Mouse (Mus musculus) large intestine, adult 2 months (tissue): ENCODE measurements around the gene Apip. TPM values are rescaled to one million over a fixed set of nuclear protein-coding genes. Genes with fewer than 3 reads are reported as not detected.

Source experiments
- DNase-seq: peaks from one replicate; pipeline ENCODE4 v3.0.0-alpha.2; 2012; ENCODE audit warnings: low read depth, low spot score
- WGBS: fragments of 180-500 bp; shearing (Covaris S2); methylation state at CpG from one replicate; pipeline ENCODE4 v1.1.7; 2018; 5-methylcytosine and 5-hydroxymethylcytosine counted together
- polyA plus RNA-seq: library from polyadenylated mRNA; depleted of rRNA; stranded (reverse); fragments of >200 nt; gene quantifications from 2 replicates; pipeline ENCODE4 v1.2.3, GENCODE M21; 2012; rRNA removed

Apip gene
- polyA plus RNA-seq, 1 experiment = 7.2 TPM

DNA sequence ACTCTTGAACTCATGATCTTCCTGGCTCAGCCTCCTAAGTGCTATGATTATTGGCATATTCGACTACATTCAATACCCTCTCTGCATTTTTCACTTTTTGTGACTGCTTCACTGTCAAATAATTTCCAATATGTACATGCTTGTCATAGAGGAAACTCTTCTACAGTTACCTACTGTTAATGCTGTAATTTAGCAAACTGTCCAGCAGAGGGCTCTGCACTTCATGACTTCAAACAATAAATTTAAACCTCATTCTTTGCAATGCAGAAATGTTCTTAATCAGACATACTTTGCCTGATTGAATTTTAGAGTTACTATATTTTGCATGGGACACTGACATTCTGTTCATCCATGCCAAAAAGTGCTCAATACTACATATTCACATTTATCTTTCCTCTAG, 13.0 kb downstream of the Apip start:
- 2% methylated on average over 1 of the region's 1 CpGs for WGBS
- no peak for DNase-seq

DNA sequence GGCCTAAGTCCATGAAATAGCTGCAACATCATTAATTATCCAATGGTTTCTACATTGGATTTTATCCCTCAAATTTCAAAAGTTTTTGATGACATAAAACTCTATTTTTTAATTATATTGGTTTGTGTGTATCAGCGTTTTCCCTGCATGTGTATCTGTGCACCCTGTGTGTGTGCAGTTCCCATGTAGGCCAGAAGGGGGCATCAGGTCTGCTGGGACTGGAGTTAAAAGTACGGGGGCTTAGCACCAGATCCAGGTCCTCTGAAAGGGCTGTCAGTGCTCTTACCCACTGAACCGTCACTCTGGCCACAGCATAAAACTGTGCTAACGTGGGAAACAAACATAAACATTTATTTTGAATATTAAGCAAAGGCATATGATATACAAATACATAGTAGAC, 14.6 kb downstream of the Apip start:
- WGBS = 97% methylated on average over 4 of the region's 4 CpGs
- DNase-seq = no peak

DNA sequence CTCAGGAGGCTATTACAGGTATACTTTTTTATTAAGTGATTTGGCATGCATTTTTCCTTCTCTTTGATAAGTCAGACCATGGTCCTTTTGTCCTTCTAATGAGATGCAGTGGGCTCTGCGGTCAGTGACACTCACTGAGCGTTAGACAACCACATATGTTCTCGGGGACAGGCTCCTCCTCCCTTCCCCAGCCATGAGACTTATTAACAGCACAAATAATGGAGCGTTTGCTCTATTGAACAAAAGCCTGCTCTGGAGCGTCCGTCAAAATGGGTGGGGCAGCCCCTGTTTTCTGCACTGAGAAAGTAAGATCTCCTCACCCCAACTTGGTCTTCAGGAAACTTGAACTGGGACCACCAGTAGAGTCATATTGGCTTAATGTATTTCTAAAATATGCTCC, 16.0 kb downstream of the Apip start:
- 91% methylated on average over 6 of the region's 6 CpGs for WGBS
- DNase-seq = no peak

DNA sequence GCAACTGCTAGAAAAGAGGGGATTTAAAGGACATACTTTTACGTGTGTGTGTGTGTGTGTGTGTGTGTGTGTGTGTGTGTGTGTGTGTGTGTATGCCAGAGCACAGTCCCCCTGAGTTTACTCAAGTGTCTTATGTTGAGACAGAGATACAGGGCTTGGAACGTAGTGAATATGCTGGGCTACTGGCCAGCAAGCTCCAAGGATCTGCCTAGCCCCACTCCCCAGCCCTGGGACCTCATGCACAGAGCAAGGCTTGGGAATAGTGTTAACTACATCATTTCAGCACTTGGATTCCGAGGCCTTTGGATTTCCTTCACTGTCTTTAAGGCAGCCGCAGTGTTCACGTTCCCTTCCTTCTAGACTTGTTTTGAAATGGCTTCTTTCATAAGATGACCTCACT, 29.1 kb downstream of the Apip start:
- WGBS = 67% methylated on average over 5 of the region's 5 CpGs
- DNase-seq = no peak

DNA sequence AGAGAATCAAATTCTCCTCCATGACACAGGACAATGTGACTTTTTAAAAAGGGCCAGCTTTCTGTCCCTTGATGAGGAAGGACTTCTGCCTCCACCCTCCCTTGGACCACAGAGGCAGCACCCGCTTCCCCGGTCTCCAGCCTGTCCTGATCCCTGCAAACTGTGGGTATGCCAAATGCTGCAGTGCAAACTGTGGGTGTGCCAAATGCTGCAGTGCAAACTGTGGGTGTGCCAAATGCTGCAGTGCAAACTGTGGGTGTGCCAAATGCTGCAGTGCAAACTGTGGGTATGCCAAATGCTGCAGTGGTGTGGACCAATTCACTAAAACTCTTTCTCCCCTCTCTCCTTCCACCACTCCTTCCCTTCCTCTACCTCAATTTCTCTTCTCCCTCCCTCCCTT, 32.7 kb downstream of the Apip start:
- no peak for DNase-seq
- 47% methylated on average over 2 of the region's 2 CpGs for WGBS

DNA sequence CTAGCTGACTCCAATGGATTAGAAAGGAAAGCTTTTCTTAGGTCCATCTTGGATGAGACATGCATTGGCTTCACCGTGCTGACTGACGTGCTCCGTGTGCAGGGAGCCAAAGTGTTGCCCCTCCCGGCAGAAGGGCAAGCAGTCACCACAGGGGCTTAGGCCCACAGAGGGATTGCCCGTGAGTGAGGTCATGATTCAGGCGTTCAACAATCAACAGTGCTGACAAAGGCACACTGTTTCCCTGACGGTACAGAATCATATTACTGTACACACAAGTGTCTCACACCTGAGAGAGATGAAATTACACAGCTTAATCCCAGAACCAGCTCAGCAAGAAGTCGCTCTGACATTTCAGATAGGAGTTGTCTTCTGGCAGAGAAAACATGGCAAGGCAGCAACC, 38.2 kb downstream of the Apip start:
- no peak for DNase-seq
- 52% methylated on average over 8 of the region's 8 CpGs for WGBS

DNA sequence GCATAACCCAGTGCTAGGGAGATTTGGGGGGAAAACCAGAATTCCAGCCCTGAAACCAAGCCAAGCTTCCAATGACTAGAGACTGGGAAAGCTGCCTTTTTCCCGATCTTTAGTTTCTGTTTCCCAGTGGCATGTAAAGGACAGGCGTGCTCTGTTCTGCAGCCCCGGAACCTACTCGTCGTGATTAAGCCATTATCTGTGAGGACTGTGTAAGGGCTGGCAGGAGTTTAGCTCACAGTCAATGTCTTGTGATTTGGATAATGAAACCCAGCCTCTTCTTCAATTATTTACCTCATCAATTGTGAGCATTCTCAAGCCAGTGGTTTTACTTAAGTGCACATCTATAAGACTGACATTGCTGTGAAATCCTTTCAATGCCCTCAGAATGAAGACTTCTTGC, 43.7 kb downstream of the Apip start:
- no peak for DNase-seq
- WGBS = 49% methylated on average over 5 of the region's 5 CpGs

DNA sequence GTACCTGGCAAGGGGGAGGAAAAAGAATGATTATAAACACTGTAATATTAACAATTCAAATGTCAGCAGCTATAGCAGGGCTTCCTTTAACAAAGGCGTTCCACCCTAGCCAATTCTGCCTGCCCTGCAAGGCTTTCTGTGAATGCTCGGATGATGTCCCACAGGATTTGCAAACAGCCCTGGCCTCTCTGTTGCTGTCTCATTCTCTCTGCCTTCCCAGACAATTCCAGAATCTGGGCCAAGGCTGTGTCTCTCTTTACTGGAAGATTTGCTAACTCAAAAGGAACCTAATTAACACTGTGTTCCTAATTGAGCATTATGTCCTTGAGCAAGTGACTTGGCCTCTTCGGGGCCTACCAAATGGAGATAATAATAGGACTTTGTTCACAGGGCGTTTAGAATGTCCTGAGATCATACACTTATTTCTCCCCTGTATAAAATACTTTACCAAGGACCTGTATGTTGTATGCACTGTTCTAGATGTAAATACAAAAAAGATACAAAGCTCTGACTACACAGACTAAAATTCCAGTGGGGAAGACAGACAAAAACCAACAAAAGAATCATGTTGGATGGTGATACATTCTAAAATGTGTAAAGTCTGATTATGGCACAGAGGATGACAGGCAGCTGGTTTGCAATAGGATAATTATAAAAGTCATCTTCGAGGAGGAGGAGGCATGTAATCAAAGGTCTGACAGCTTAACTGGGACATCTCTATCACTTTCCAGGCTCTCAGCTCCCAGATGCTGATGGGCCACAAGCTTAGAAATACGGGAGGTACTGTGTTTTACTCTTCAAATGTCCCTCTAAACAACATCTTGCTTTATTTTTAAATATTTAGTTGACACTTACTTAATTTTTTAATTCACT, 45.1 kb downstream of the Apip start:
- WGBS = 56% methylated on average over 6 of the region's 6 CpGs
- no peak for DNase-seq

DNA sequence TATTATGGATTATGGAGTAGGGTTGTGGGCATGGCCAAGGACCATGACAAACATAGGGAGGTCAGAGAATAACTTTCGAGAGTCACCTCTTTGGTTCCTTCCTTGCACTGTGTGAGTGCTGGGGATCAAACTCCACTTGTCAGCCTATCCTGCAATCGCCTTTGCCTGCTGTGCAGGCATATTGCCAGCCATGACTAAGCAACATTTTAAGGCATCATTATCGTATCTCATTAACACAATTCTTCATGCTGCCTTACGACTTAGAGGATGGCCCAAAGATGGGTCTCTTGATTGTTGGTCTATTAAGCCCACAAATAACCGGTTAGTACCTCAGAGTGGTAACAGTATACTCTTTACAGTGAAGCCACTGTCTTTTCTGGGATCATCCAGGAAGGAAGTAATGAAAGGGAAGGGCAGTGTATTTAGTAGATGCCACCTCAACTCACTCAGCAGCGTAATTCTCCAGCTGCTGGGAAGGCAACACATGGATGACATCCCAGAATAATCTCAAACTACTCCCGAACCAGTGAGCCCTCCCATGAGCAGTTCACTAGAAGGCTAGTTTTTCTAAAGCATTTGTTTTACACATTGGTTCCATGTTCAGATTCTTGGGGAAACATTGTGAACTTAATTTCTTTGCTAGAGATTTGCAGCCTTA, 45.9 kb downstream of the Apip start:
- 30% methylated on average over 7 of the region's 7 CpGs for WGBS
- peak; percentile 62 for DNase-seq

DNA sequence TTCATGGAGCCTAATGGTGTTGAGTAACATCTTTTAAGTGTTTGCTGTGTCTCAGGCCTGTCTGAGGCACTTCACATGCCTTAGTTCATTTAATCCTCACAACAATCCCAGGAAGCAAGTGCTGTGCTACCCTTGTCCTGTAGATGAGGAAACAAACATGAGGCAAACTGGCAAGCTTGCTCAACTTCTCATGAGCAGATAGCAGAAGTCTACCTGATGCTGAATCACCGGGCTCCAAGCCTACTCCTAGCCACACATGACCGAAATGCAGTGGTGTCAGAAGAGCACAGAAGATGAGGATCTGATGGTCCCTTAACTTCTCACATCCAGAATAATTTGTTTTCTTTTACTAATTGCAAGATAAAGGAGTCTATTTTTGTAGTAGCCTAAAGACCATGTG, 56.2 kb downstream of the Apip start:
- no peak for DNase-seq
- 90% methylated on average over 2 of the region's 2 CpGs for WGBS

DNA sequence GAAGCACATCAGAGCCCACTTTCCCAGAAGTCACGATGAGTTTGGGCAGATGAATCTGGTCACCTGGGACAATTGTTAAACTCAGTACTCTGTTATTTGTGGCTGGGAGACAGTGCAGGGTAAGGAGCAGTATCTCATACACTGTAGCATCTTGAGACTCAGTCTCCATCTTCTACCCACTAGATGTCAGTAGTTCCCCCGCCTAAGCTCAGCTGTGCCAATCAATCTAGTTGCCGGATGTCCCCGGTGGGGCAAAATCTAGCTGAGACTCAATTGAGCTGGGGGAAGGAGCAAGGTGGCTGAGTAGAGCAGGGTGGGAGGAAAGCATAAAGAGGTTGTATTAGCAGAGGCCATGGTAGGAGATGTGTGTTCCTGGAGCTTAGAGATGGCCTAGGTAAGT, 57.7 kb downstream of the Apip start:
- WGBS = 22% methylated on average over 4 of the region's 4 CpGs
- no peak for DNase-seq

DNA sequence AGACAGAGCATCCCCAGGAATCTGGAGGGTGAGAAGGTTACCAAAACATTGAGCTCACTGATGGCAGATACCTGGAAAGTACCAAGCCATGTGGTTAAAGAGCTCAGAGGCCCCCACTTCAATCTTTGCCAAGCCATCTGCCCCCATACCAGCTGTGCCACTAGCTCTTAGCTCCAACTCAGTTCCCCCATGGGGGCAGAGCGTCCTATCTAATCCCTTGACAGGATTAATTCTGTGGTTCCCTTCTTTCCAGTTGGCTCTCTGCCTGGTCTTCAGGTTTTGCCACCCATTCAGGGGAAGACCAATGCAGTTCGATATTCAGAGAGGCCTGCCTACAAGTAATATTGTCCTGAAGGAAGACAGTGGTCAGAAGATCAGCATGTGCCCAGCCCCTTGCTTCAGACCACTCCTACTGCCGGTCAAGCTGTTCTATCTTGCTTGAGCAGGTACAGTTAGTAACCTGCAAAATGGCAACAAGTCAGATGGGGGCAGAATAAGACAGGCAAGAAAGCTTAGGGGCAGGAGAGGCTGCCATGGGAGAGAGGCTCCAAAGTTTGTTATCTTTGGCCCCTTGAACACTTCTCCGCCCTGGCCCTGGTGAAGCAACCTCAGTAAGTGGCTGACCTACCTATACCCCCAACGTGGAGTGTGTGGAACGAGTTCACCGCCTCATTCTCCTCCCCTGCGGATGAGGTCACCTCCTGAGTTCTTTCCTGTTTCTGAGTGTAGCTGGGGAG, 65.2 kb downstream of the Apip start:
- WGBS = 25% methylated on average over 8 of the region's 8 CpGs

More for the DNA sequence above, 65.2 kb downstream of the Apip start:
- no peak for DNase-seq

Other genes starting within 250 kb of the Apip start
- gene Cd44, start 172.0 kb upstream of the Apip start, polyA plus RNA-seq = 11.8 and 26.7 TPM in 2 replicates
- gene Pdhx, start 162 bp upstream of the Apip start, polyA plus RNA-seq = 14.6 and 18.3 TPM in 2 replicates
- 56.6 and 81.0 TPM in 2 replicates for gene Ehf, start 229.6 kb downstream of the Apip start, polyA plus RNA-seq